Mouse (Mus musculus) kidney, adult 8-10 months (tissue): ENCODE data around the gene 1700019D03Rik.

ENCODE experiments used
- DNase-seq, 2 experiments: peaks; one replicate each; pipeline ENCODE4 v3.0.0; 2022

1700019D03Rik gene

GRCm38 (mm10) chr1:53020079-53020478, at the start of gene 1700019D03Rik:
Gene 1700019D03Rik, minus strand, starts transcription at chr1:53020179.
- DNase-seq = no peak

- DNase-seq = no peak
These were observed 43.9 kb upstream of the 1700019D03Rik start for GRCm38 (mm10) chr1:53063921-53064320.

GRCm38 (mm10) chr1:53061871-53062608, 42.1 kb upstream of the 1700019D03Rik start:
- DNase-seq = no peak

- no peak for DNase-seq
These were observed 41.4 kb upstream of the 1700019D03Rik start, which contains the start of gene Mstn for GRCm38 (mm10) chr1:53061340-53061739. Gene Mstn, plus strand, starts transcription at chr1:53061640.

GRCm38 (mm10) chr1:53060499-53060898, 40.5 kb upstream of the 1700019D03Rik start:
- DNase-seq = no peak

GRCm38 (mm10) chr1:53059106-53059505, 39.1 kb upstream of the 1700019D03Rik start:
- no peak for DNase-seq

GRCm38 (mm10) chr1:53053087-53054022, 33.4 kb upstream of the 1700019D03Rik start:
- peak; percentile 8 to 68 for DNase-seq

- no peak for DNase-seq
These were observed 29.9 kb upstream of the 1700019D03Rik start for GRCm38 (mm10) chr1:53049763-53050427.

- no peak for DNase-seq
These were observed 17.5 kb upstream of the 1700019D03Rik start for GRCm38 (mm10) chr1:53037443-53037871.

- peak in 1 of 2 experiments; percentile 1 for DNase-seq
These were observed 12.6 kb upstream of the 1700019D03Rik start for GRCm38 (mm10) chr1:53032550-53032949.

GRCm38 (mm10) chr1:53018746-53019505, 1.1 kb downstream of the 1700019D03Rik start:
- no peak for DNase-seq

GRCm38 (mm10) chr1:53015606-53016005, 4.4 kb downstream of the 1700019D03Rik start:
- no peak for DNase-seq

- no peak for DNase-seq
These were observed 5.3 kb downstream of the 1700019D03Rik start for GRCm38 (mm10) chr1:53014716-53015115.

GRCm38 (mm10) chr1:52986692-52987091, 33.3 kb downstream of the 1700019D03Rik start:
- no peak for DNase-seq

GRCm38 (mm10) chr1:52973198-52973597, 46.8 kb downstream of the 1700019D03Rik start:
- no peak for DNase-seq

GRCm38 (mm10) chr1:52971881-52972503, 48.0 kb downstream of the 1700019D03Rik start:
- no peak for DNase-seq

GRCm38 (mm10) chr1:52964581-52964980, 55.4 kb downstream of the 1700019D03Rik start:
- DNase-seq = no peak

GRCm38 (mm10) chr1:52963097-52963496, 56.9 kb downstream of the 1700019D03Rik start:
- DNase-seq = no peak

GRCm38 (mm10) chr1:52960191-52960590, 59.8 kb downstream of the 1700019D03Rik start:
- DNase-seq = no peak

- DNase-seq = no peak
These were observed 63.2 kb downstream of the 1700019D03Rik start for GRCm38 (mm10) chr1:52956746-52957145.

- peak in 1 of 2 experiments; percentile 45 for DNase-seq
These were observed 64.9 kb downstream of the 1700019D03Rik start for GRCm38 (mm10) chr1:52955102-52955501.

GRCm38 (mm10) chr1:52954456-52954855, 65.5 kb downstream of the 1700019D03Rik start:
- DNase-seq = no peak
